Mouse (Mus musculus): Measurements from ENCODE around the gene Ucp1. TPM values are rescaled to one million over a fixed set of nuclear protein-coding genes. Genes with fewer than 3 reads are reported as not detected.

The Ucp1 gene
- total RNA-seq, 2 experiments from 2014 or later = not detected

- DNase-seq = peak; percentile 39
- intact Hi-C loops (cut with DNase I) = no loop called here
Measured at GRCm38 (mm10) chr8:83331567-83331898, 41.4 kb downstream of the Ucp1 start.

GRCm38 (mm10) chr8:83331899-83332697, 41.9 kb downstream of the Ucp1 start, which contains the start of gene Elmod2:
Gene Elmod2, minus strand, starts transcription at chr8:83332486.
- DNase-seq = peak; percentile 98
- intact Hi-C loops (cut with DNase I) = no loop called here

DNA sequence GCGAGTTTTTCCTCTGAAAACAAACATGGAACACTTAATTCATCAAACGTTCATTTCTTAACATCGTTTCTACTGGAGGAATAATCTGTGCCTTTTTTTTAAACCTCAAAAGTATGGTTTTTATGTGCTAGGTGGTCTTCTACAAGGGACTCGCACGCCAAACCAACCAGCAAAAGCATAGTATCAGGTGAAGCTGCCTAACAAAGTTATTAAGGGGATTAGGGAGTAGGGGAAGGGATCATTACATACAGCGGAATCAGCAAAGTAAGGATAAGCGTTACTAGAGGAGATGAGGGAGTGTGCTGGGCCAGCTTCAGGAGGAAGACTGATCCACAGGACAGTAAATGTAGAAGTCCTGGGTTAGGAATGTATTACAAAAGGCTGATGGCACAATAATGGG, 42.7 kb downstream of the Ucp1 start:
- intact Hi-C loops (cut with DNase I) = no loop called here
- DNase-seq = no peak

DNA sequence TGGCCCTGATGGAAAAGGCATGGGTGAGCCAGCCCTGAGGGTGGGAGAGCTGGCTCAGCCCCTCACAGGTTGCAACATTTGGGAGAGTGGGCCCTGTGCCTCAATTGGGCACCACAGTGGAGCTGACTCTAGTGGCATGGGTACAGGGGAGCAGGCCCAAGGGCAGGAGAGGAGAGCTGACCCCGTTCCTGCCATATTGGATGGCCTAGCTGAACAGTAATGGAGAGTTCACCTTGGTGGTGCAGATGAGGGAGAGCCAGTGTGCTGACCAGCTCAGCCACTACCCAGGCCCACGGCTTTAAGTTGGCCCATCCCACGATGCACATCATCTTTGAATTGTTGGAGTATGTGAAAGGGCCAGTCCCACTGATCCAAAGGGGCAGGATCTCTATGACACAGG, 51.9 kb downstream of the Ucp1 start:
- DNase-seq = no peak
- intact Hi-C loops (cut with DNase I) = loop anchor here (2.0 kb wide), 1 partner anchor 241 kb away; no protein-coding TSS in a partner anchor

- no peak for DNase-seq
- intact Hi-C loops (cut with DNase I) = loop anchor here (2.0 kb wide), 1 partner anchor 242 kb away; no protein-coding TSS in a partner anchor
Measured at GRCm38 (mm10) chr8:83342693-83343092, 52.5 kb downstream of the Ucp1 start.

Other genes with a start within 250 kb of the Ucp1 start
- 100 to 1,000 TPM; 122 to 129 TPM for gene Tbc1d9, start 125.0 kb upstream of the Ucp1 start, total RNA-seq (2021)
- 1 to 10 TPM; 1.3 to 2.6 TPM for gene Gm10645, start 124.2 kb upstream of the Ucp1 start, total RNA-seq (2021)
- gene Elmod2, start 42.1 kb downstream of the Ucp1 start, total RNA-seq (2021) = 10 to 100 TPM; 19.5 to 19.7 TPM
- gene Mgat4d, start 58.1 kb downstream of the Ucp1 start, total RNA-seq (2021) = not detected
- 10 to 100 TPM in 1 of 2 experiments, 1 to 10 TPM in 1; 9.6 to 10.0 TPM for gene Clgn, start 99.5 kb downstream of the Ucp1 start, total RNA-seq (2021)
- gene Scoc, start 168.0 kb downstream of the Ucp1 start, total RNA-seq (2021) = 100 to 1,000 TPM; 266 to 271 TPM
- gene Olfr370, start 245.4 kb downstream of the Ucp1 start, total RNA-seq (2021) = not detected

All from left cerebral cortex, postnatal 4 days (tissue).